Mouse (Mus musculus) forebrain, embryonic 16.5 days (tissue): ENCODE results near the gene Gm36864. TPM values are rescaled to one million over a fixed set of nuclear protein-coding genes. Genes with fewer than 3 reads are reported as not detected.
"Not testable (repeated sequence)": the region's sequence is repeated elsewhere in the genome, so short reads cannot be mapped to it uniquely, and the experiment has no call there.

Experiments used
- ATAC-seq: fragments of 200-750 bp; cut with Nextera tagmentation; 2 replicates; pipeline ENCODE4 v1.8.0; 2017; ENCODE audit warnings: mild to moderate bottlenecking, moderate library complexity
- H3K27ac ChIP-seq: fragments of 300-500 bp; sonication (generic); 2 replicates; pipeline ENCODE4 v1.5.1; 2014; ENCODE audit warnings: low read length, control low read depth
- H3K27me3 ChIP-seq: fragments of 300-500 bp; sonication (generic); replicated peaks from 2 replicates; pipeline ENCODE4 v1.6.1; 2014; ENCODE audit warnings: low read length; ENCODE audit not compliant: control insufficient read depth, insufficient read depth
- H3K36me3 ChIP-seq: fragments of 300-500 bp; sonication (generic); 2 replicates; pipeline ENCODE4 v1.6.1; 2014; ENCODE audit not compliant: control insufficient read depth, insufficient read depth
- H3K4me1 ChIP-seq: fragments of 300-500 bp; sonication (generic); replicated peaks from 2 replicates; pipeline ENCODE4 v1.6.1; 2014; ENCODE audit warnings: low read length; ENCODE audit not compliant: control insufficient read depth, insufficient read depth
- H3K4me2 ChIP-seq: fragments of 300-500 bp; sonication (generic); 2 replicates; pipeline ENCODE4 v1.6.1; 2014; ENCODE audit warnings: mild to moderate bottlenecking, low read length, control low read depth
- H3K4me3 ChIP-seq: fragments of 300-500 bp; sonication (generic); replicated peaks from 2 replicates; pipeline ENCODE4 v1.5.1; 2014; ENCODE audit warnings: mild to moderate bottlenecking, low read length, control low read depth
- H3K9ac ChIP-seq: fragments of 300-500 bp; sonication (generic); replicated peaks from 2 replicates; pipeline ENCODE4 v1.6.1; 2014; ENCODE audit warnings: low read depth, low read length, control low read depth
- H3K9me3 ChIP-seq: fragments of 300-500 bp; sonication (generic); 2 replicates; pipeline ENCODE4 v1.6.1; 2016; ENCODE audit warnings: low read length; ENCODE audit not compliant: control insufficient read depth
- WGBS: fragments of 180-500 bp; shearing (Covaris S2); extraction: QIAGEN DNeasy Blood & Tissue Kit; methylation state at CpG from one replicate; pipeline ENCODE4 v1.1.7; 2014; 5-methylcytosine and 5-hydroxymethylcytosine counted together
- polyA plus RNA-seq: library from polyadenylated mRNA; unstranded; fragments of >200 nt; fragmentation: Nextera tagmentation; extraction: Ambion mirVana; gene quantifications from 2 replicates; pipeline ENCODE4 v1.2.1, GENCODE M21; 2015

Gm36864 gene
- polyA plus RNA-seq, 1 experiment from 2014 or later, result not detected

GRCm38 (mm10) chr7:44250732-44251275, 14.8 kb downstream of the Gm36864 start:
- H3K4me3 ChIP-seq, H3K9me3 ChIP-seq, H3K9ac ChIP-seq, H3K27ac ChIP-seq, H3K27me3 ChIP-seq, ATAC-seq, H3K4me2 ChIP-seq: not testable (repeated sequence)
- Histone ChIP-seq H3K36me3 (peaks cover 31% of the 10 kb centered on the region), H3K4me1 (peaks cover 20% of the 10 kb centered on the region)
- 90% methylated on average over 17 of the region's 17 CpGs for WGBS

GRCm38 (mm10) chr7:44253023-44253616, 17.1 kb downstream of the Gm36864 start:
- no peak for ATAC-seq
- H3K9me3 ChIP-seq, result no peaks in the 10 kb centered on the region
- WGBS, result 67% methylated on average over 15 of the region's 15 CpGs
- no peak overlapping the region for H3K9ac ChIP-seq
- H3K4me1 ChIP-seq, result peaks cover 12% of the 10 kb centered on the region
- no peak overlapping the region for H3K4me2 ChIP-seq
- no peak overlapping the region for H3K4me3 ChIP-seq
- no peak overlapping the region for H3K27ac ChIP-seq
- H3K36me3 ChIP-seq, result peaks cover 29% of the 10 kb centered on the region
- no peaks in the 10 kb centered on the region for H3K27me3 ChIP-seq

DNA sequence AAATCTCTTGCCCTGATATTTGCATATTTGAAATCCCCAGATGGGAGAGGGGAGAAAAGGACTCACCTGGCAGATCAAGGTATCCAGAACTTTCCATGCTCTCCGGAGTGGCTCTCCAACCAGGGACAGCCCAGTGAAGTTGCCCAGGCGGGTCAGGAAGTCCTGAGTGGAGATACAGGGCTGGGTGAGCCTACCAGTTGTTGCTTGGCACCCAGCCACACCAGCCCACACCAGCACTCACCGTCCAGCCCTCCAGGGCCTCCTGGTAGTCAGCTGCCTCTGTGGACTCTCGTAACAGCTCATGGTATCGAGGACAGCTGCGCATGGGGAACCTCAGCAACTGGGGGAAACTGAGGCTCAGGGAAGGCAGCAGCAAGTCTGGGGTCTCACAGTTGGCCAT, 19.0 kb downstream of the Gm36864 start:
- Histone ChIP-seq H3K4me2 (no peak overlapping the region), H3K9ac (no peak overlapping the region), H3K36me3 (peaks cover 15% of the 10 kb centered on the region), H3K27ac (no peak overlapping the region), H3K4me1 (0 out of 2 replicates have a peak, but pooled peaks cover 3% of the 10 kb centered on the region), H3K4me3 (no peak overlapping the region), H3K9me3 (no peaks in the 10 kb centered on the region), H3K27me3 (no peaks in the 10 kb centered on the region)
- ATAC-seq, result no peak
- 82% methylated on average over 6 of the region's 6 CpGs for WGBS

DNA sequence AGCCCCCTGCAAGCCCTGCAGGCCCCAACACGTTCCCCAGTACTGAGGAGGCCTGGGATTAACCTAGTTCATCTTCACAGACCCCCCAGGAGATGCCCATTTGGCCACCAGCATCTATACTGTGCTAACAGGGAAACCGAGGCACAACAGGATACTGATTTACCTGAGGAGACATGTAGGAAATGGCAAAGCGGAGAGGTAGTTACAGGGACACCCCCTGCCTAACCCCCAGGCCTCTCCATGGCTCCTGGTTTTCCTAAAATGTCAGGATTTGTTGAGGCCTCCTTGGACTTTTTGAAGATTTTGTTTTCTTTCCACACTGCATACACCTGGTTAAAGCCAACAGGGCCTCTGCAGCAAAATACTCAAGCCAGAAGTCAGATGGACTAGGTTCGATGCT, 21.3 kb downstream of the Gm36864 start, which contains the start of gene Acp4:
Acp4 (minus strand) TSS at position 101 of the 400 bp plus-strand sequence.
- Histone ChIP-seq H3K4me1 (0 out of 2 replicates have a peak, but pooled peaks cover 3% of the 10 kb centered on the region), H3K36me3 (peaks cover 7% of the 10 kb centered on the region), H3K27ac (no peak within 1 kb of the TSS), H3K4me3 (no peak within 1 kb of the TSS), H3K4me2 (no peak within 1 kb of the TSS), H3K9me3 (no peaks in the 10 kb centered on the region), H3K27me3 (peaks cover 4% of the 10 kb centered on the region; the same call in 1 of the 2 replicates), H3K9ac (no peak within 1 kb of the TSS)
- ATAC-seq, result no peak
- WGBS, result 79% methylated on average over 4 of the region's 4 CpGs

- 74% methylated on average over 6 of the region's 6 CpGs for WGBS
- no peak for ATAC-seq
- H3K9ac ChIP-seq, result no peak overlapping the region
Observed at GRCm38 (mm10) chr7:44260410-44260809, 24.4 kb downstream of the Gm36864 start.

DNA sequence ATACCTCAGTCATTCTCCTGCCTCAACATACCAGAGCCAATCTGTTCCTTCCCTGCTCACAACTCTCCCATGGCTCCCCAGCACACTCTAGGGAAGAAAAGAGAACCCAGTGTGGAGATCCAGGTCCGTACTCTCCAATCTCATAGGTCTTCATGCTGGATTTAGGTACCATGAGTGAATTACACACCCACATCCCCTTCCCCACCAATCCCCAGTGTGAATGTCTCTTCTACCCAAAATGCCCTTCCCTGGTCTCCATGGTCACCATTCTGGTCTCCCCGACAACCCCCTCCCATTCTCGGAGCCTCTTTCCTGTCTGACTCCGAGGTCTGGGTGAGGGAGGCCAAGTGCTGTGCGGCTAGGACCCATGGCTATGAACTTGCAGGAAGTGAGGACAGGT, 25.2 kb downstream of the Gm36864 start, which contains the start of gene Gm15517:
Gm15517 (plus strand) TSS at position 301 of the 400 bp plus-strand sequence.
- Histone ChIP-seq H3K4me2 (no peak within 1 kb of the TSS), H3K9ac (no peak within 1 kb of the TSS), H3K9me3 (no peaks in the 10 kb centered on the region), H3K27me3 (peaks cover 4% of the 10 kb centered on the region; the same call in 1 of the 2 replicates), H3K4me1 (peaks cover 6% of the 10 kb centered on the region), H3K27ac (no peak within 1 kb of the TSS), H3K36me3 (no peaks in the 10 kb centered on the region), H3K4me3 (no peak within 1 kb of the TSS)
- no peak for ATAC-seq
- WGBS, result 52% methylated on average over 5 of the region's 5 CpGs

More at GRCm38 (mm10) chr7:44260410-44260809, 24.4 kb downstream of the Gm36864 start:
- Histone ChIP-seq H3K4me2 (no peak overlapping the region), H3K36me3 (no peaks in the 10 kb centered on the region), H3K4me1 (peaks cover 6% of the 10 kb centered on the region), H3K27me3 (peaks cover 4% of the 10 kb centered on the region; the same call in 1 of the 2 replicates), H3K9me3 (no peaks in the 10 kb centered on the region), H3K27ac (no peak overlapping the region), H3K4me3 (no peak overlapping the region)

GRCm38 (mm10) chr7:44262791-44263643, 27.0 kb downstream of the Gm36864 start:
- Histone ChIP-seq H3K9ac (peak overlapping the region; percentile 65), H3K4me3 (peak overlapping the region; percentile 43), H3K4me2 (peak overlapping the region; percentile 84), H3K9me3 (no peaks in the 10 kb centered on the region), H3K27me3 (peaks cover 4% of the 10 kb centered on the region; the same call in 1 of the 2 replicates), H3K27ac (no peak overlapping the region), H3K36me3 (no peaks in the 10 kb centered on the region), H3K4me1 (peaks cover 6% of the 10 kb centered on the region)
- peak; percentile 72 for ATAC-seq
- WGBS, result 1% methylated on average over 34 of the region's 34 CpGs

DNA sequence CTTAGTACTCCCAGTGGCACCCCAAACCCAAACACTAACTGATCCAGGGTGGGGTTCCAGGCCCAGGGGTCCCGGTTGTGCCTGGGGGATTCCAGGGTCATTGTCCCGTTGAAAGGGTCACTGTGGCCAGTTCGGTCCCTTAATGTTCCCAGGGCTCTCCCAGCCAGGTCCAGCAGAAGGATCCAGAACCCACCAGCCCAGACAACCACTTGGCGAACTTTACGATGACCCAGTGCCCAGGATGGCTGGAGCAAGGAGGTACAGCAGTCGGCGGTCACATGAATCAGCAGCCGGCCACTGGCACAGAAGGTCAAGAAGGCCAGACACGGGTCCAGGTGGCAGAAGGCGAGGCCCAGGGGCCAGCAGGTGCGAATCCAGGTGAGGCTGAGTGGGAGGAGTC, 32.1 kb downstream of the Gm36864 start:
- Histone ChIP-seq H3K4me2 (no peak overlapping the region), H3K27ac (no peak overlapping the region), H3K9ac (no peak overlapping the region), H3K9me3 (no peaks in the 10 kb centered on the region), H3K4me1 (peaks cover 4% of the 10 kb centered on the region), H3K36me3 (no peaks in the 10 kb centered on the region), H3K4me3 (no peak overlapping the region), H3K27me3 (no peaks in the 10 kb centered on the region)
- 82% methylated on average over 11 of the region's 11 CpGs for WGBS
- ATAC-seq, result no peak

DNA sequence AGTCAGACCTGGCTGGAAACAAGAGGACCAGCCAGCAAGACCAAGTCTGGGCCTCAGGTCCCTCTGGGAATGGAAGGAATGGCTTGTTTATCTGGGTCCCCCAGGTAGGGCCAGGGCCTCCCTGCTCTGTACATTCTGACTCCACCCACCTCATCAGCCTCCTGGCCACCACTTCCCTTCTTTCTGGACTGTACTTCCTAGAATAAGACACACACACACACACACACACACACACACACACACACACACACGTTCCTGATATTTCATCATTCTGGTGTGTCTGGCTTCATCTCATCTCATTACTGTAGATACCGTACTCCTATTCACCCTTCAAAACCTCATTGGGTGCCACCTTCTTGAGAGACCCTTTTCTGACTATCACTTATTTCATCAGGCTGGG, 33.4 kb downstream of the Gm36864 start:
- no peak overlapping the region for H3K4me2 ChIP-seq
- no peak for ATAC-seq
- no peak overlapping the region for H3K9ac ChIP-seq
- H3K36me3 ChIP-seq, result no peaks in the 10 kb centered on the region
- no peaks in the 10 kb centered on the region for H3K9me3 ChIP-seq
- H3K4me1 ChIP-seq, result no peaks in the 10 kb centered on the region
- H3K27ac ChIP-seq, result no peak overlapping the region
- no peaks in the 10 kb centered on the region; the same call in 1 of the 2 replicates for H3K27me3 ChIP-seq
- H3K4me3 ChIP-seq, result no peak overlapping the region
- 90% methylated on average over 2 of the region's 2 CpGs for WGBS
